Mouse (Mus musculus): Measurements from ENCODE around the gene Apol11a. TPM values are rescaled to one million over a fixed set of nuclear protein-coding genes. Genes with fewer than 3 reads are reported as not detected.

The Apol11a gene
- polyA plus RNA-seq (2015; fragmentation: Nextera tagmentation; extraction: Ambion mirVana), result not detected in 2 replicates

GRCm38 (mm10) chr15:77507966-77508365 lies at the start of gene Apol11a:
Gene Apol11a, plus strand, starts transcription at chr15:77508271.

DNA sequence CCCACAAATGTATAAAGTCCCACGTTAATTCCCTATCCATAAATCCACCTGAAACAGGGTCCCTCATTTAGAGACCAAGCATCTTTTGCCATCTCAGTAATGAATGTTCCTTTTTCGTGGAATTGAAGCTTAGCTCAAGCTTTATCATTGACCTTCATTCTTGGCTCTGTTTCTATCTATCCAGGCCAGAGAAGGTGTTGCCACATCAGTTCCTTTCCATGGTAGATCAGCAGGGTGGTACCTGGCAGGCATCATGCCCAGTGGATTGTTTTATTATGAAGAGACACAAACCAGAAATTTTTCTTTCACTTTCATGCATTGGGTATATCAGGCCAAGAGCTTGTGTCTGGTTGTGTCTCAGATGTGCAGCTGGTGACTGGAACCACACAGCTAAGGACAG lies 31.4 kb upstream of the Apol11a start, which contains the start of gene Apol10a:
Apol10a (plus strand) TSS at position 355 of the 400 bp plus-strand sequence.

GRCm38 (mm10) chr15:77533216-77533615 lies 25.1 kb downstream of the Apol11a start, which contains the start of gene Apol7c:
Gene Apol7c, minus strand, starts transcription at chr15:77533316.

DNA sequence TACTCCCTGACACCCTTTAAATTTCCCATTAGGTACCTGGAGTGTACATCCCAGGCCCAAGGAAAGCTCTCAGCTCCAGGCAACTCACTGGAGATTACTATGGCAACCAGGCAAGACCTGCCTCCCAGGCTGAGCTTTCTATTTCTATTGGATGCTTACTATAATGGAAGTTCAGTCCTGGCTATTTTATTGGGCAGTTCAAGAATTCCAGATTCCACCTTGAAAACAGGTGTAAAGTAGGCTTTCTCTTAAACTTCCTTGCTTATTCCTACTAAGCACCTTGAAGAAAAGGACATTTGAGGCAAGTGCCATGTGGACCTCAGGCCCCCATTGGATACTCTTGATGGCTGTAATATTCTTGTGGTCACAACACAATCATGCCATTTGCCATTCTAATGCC lies 53.7 kb downstream of the Apol11a start, which contains the start of gene 1700025B11Rik:
1700025B11Rik (minus strand) TSS at position 101 of the 400 bp plus-strand sequence.

Other genes with a start within 250 kb of the Apol11a start
- 59.2 and 80.5 TPM in 2 replicates for gene Rbfox2, start 201.3 kb upstream of the Apol11a start, polyA plus RNA-seq (2015; fragmentation: Nextera tagmentation; extraction: Ambion mirVana)
- gene Apol7a, start 109.2 kb upstream of the Apol11a start, polyA plus RNA-seq (2015; fragmentation: Nextera tagmentation; extraction: Ambion mirVana), result not detected in 2 replicates
- gene Apol9a, start 97.1 kb upstream of the Apol11a start, polyA plus RNA-seq (2015; fragmentation: Nextera tagmentation; extraction: Ambion mirVana), result 0.65 and 2.1 TPM in 2 replicates
- not detected in 2 replicates for gene Apol7b, start 60.8 kb upstream of the Apol11a start, polyA plus RNA-seq (2015; fragmentation: Nextera tagmentation; extraction: Ambion mirVana)
- not detected in 2 replicates for gene Apol10a, start 31.2 kb upstream of the Apol11a start, polyA plus RNA-seq (2015; fragmentation: Nextera tagmentation; extraction: Ambion mirVana)
- gene Apol7c, start 25.0 kb downstream of the Apol11a start, polyA plus RNA-seq (2015; fragmentation: Nextera tagmentation; extraction: Ambion mirVana), result not detected in 2 replicates
- not detected in 2 replicates for gene 1700025B11Rik, start 53.6 kb downstream of the Apol11a start, polyA plus RNA-seq (2015; fragmentation: Nextera tagmentation; extraction: Ambion mirVana)
- gene Apol10b, start 87.9 kb downstream of the Apol11a start, polyA plus RNA-seq (2015; fragmentation: Nextera tagmentation; extraction: Ambion mirVana), result 0.08 and 0.09 TPM in 2 replicates
- gene Gm36245, start 91.0 kb downstream of the Apol11a start, polyA plus RNA-seq (2015; fragmentation: Nextera tagmentation; extraction: Ambion mirVana), result not detected in 2 replicates
- not detected in 2 replicates for gene Apol11b, start 135.0 kb downstream of the Apol11a start, polyA plus RNA-seq (2015; fragmentation: Nextera tagmentation; extraction: Ambion mirVana)
- gene Apol7e, start 190.6 kb downstream of the Apol11a start, polyA plus RNA-seq (2015; fragmentation: Nextera tagmentation; extraction: Ambion mirVana), result not detected in 2 replicates
- 0.81 TPM in 1 of 2 replicates, not detected in the other for gene Apol9b, start 220.8 kb downstream of the Apol11a start, polyA plus RNA-seq (2015; fragmentation: Nextera tagmentation; extraction: Ambion mirVana)
- gene Apol8, start 248.7 kb downstream of the Apol11a start, polyA plus RNA-seq (2015; fragmentation: Nextera tagmentation; extraction: Ambion mirVana), result 0.23 and 0.38 TPM in 2 replicates

All from neural tube, postnatal 0 days (tissue).